Mouse (Mus musculus) small intestine, adult 2 months (tissue): ENCODE measurements around the gene Efcab9. TPM values are rescaled to one million over a fixed set of nuclear protein-coding genes. Genes with fewer than 3 reads are reported as not detected.

Experiments used
- H3K27ac ChIP-seq: fragments of 200-500 bp; 2 replicates; pipeline ENCODE4 v1.5.1; 2012; ENCODE audit warnings: low read depth, low read length, control low read depth, inconsistent platforms; ENCODE audit not compliant: insufficient read depth
- H3K27me3 ChIP-seq: fragments of 200-500 bp; 2 replicates; pipeline ENCODE4 v1.6.1; 2012; ENCODE audit warnings: mild to moderate bottlenecking, moderate library complexity, low read length, inconsistent platforms; ENCODE audit not compliant: control insufficient read depth, insufficient read depth
- H3K36me3 ChIP-seq: fragments of 200-500 bp; 2 replicates; pipeline ENCODE4 v1.6.1; 2012; ENCODE audit warnings: mild to moderate bottlenecking, low read length, control low read depth, inconsistent platforms; ENCODE audit not compliant: control insufficient read depth, insufficient read depth
- H3K4me1 ChIP-seq: fragments of 200-500 bp; 2 replicates; pipeline ENCODE4 v1.6.1; 2012; ENCODE audit warnings: low read length, inconsistent platforms, mixed read lengths; ENCODE audit not compliant: control insufficient read depth, insufficient read depth, insufficient read length
- H3K4me3 ChIP-seq: fragments of 200-500 bp; 2 replicates; pipeline ENCODE4 v1.5.1; 2012; ENCODE audit warnings: low read depth, mild to moderate bottlenecking, control low read depth, inconsistent platforms, low read length, moderate library complexity
- CTCF ChIP-seq: fragments of 200-500 bp; IDR thresholded peaks from 2 replicates; pipeline ENCODE4 v1.5.1; 2012; ENCODE audit warnings: low read depth, mild to moderate bottlenecking, control low read depth, inconsistent platforms, low read length, moderate library complexity, mixed read lengths; ENCODE audit not compliant: insufficient replicate concordance, insufficient read length; ENCODE audit errors: extremely low read depth
- POLR2A ChIP-seq: fragments of 200-500 bp; IDR thresholded peaks from 2 replicates; pipeline ENCODE4 v1.6.1; 2012; ENCODE audit warnings: low read depth, mild to moderate bottlenecking, control low read depth, inconsistent platforms, low read length, moderate library complexity
- WGBS: fragments of 180-500 bp; shearing (Covaris S2); methylation state at CpG from one replicate; pipeline ENCODE4 v1.1.7; 2018; 5-methylcytosine and 5-hydroxymethylcytosine counted together
- polyA plus RNA-seq: library from polyadenylated mRNA; depleted of rRNA; stranded (reverse); fragments of >200 nt; gene quantifications from 2 replicates; pipeline ENCODE4 v1.2.3, GENCODE M21; 2012

Gene Efcab9
- polyA plus RNA-seq, 1 experiment, result not detected

- TF ChIP-seq CTCF (no peak), POLR2A (no peak)
- no peak overlapping the region for H3K27ac ChIP-seq
- no peaks in the 10 kb centered on the region for H3K27me3 ChIP-seq
- WGBS, result 94% methylated on average over 2 of the region's 2 CpGs
- peaks cover 4% of the 10 kb centered on the region; the same call in 1 of the 2 replicates for H3K4me1 ChIP-seq
- H3K4me3 ChIP-seq, result no peak overlapping the region
- H3K36me3 ChIP-seq, result no peaks in the 10 kb centered on the region
Observed at GRCm38 (mm10) chr11:32491079-32491478, 40.8 kb downstream of the Efcab9 start.

GRCm38 (mm10) chr11:32488808-32489670, 42.8 kb downstream of the Efcab9 start:
- H3K4me3 ChIP-seq, result no peak overlapping the region
- no peaks in the 10 kb centered on the region for H3K36me3 ChIP-seq
- TF ChIP-seq POLR2A (no peak), CTCF (no peak)
- peaks cover 4% of the 10 kb centered on the region; the same call in 1 of the 2 replicates for H3K4me1 ChIP-seq
- 69% methylated on average over 5 of the region's 5 CpGs for WGBS
- no peak overlapping the region for H3K27ac ChIP-seq
- H3K27me3 ChIP-seq, result no peaks in the 10 kb centered on the region

- no peaks in the 10 kb centered on the region for H3K36me3 ChIP-seq
- no peak overlapping the region for H3K4me3 ChIP-seq
- no peak overlapping the region for H3K27ac ChIP-seq
- no peak for TF ChIP-seq CTCF
- TF ChIP-seq POLR2A, result no peak
- H3K27me3 ChIP-seq, result no peaks in the 10 kb centered on the region
- peaks cover 4% of the 10 kb centered on the region; the same call in 1 of the 2 replicates for H3K4me1 ChIP-seq
Observed at GRCm38 (mm10) chr11:32488344-32488743, 43.5 kb downstream of the Efcab9 start.

- Histone ChIP-seq H3K4me1 (peaks cover 4% of the 10 kb centered on the region; the same call in 1 of the 2 replicates), H3K36me3 (no peaks in the 10 kb centered on the region), H3K4me3 (no peak overlapping the region), H3K27me3 (no peaks in the 10 kb centered on the region), H3K27ac (no peak overlapping the region)
- TF ChIP-seq CTCF, result no peak
- TF ChIP-seq POLR2A, result no peak
- WGBS, result 93% methylated on average over 3 of the region's 3 CpGs
Observed at GRCm38 (mm10) chr11:32487501-32487900, 44.4 kb downstream of the Efcab9 start.

GRCm38 (mm10) chr11:32486621-32487020, 45.3 kb downstream of the Efcab9 start:
- H3K4me3 ChIP-seq, result no peak overlapping the region
- no peaks in the 10 kb centered on the region for H3K27me3 ChIP-seq
- peaks cover 4% of the 10 kb centered on the region; the same call in 1 of the 2 replicates for H3K4me1 ChIP-seq
- no peaks in the 10 kb centered on the region for H3K36me3 ChIP-seq
- WGBS, result 58% methylated on average over 3 of the region's 3 CpGs
- no peak for TF ChIP-seq CTCF
- TF ChIP-seq POLR2A, result no peak
- no peak overlapping the region for H3K27ac ChIP-seq

GRCm38 (mm10) chr11:32485290-32485689, 46.6 kb downstream of the Efcab9 start:
- Histone ChIP-seq H3K4me1 (peaks cover 4% of the 10 kb centered on the region; the same call in 1 of the 2 replicates), H3K4me3 (no peak overlapping the region), H3K27me3 (no peaks in the 10 kb centered on the region), H3K27ac (no peak overlapping the region), H3K36me3 (no peaks in the 10 kb centered on the region)
- WGBS, result 46% methylated on average over 3 of the region's 3 CpGs
- TF ChIP-seq CTCF, result no peak
- TF ChIP-seq POLR2A, result no peak

GRCm38 (mm10) chr11:32481525-32481924, 50.4 kb downstream of the Efcab9 start:
- TF ChIP-seq POLR2A, result no peak
- TF ChIP-seq CTCF, result no peak
- WGBS, result 73% methylated on average over 2 of the region's 2 CpGs
- Histone ChIP-seq H3K27me3 (no peaks in the 10 kb centered on the region), H3K4me1 (no peaks in the 10 kb centered on the region), H3K4me3 (no peak overlapping the region), H3K36me3 (no peaks in the 10 kb centered on the region), H3K27ac (no peak overlapping the region)
